Mouse (Mus musculus) E14TG2a.4 (cell line): ENCODE measurements around the gene Bcl2l1.

Experiments
- H3K27me3 ChIP-seq: 2 replicates; pipeline ENCODE4 v1.6.1; 2014; ENCODE audit warnings: low read length, control low read depth; ENCODE audit not compliant: insufficient read depth
- H3K36me3 ChIP-seq: 2 replicates; pipeline ENCODE4 v1.6.1; 2014; ENCODE audit warnings: low read length, control low read depth; ENCODE audit not compliant: insufficient read depth
- H3K4me1 ChIP-seq: replicated peaks from 2 replicates; pipeline ENCODE4 v1.6.1; 2014; ENCODE audit warnings: low read depth, low read length, control low read depth
- H3K4me3 ChIP-seq: replicated peaks from 2 replicates; pipeline ENCODE4 v1.5.1; 2014; ENCODE audit warnings: mild to moderate bottlenecking, low read length
- H3K9me3 ChIP-seq: 2 replicates; pipeline ENCODE4 v1.6.1; 2014; ENCODE audit warnings: low read length, control low read depth
- CTCF ChIP-seq: conservative IDR thresholded peaks from 2 replicates; pipeline ENCODE4 v1.5.1; 2014; ENCODE audit warnings: low read length
- NANOG ChIP-seq: IDR thresholded peaks from 2 replicates; pipeline ENCODE4 v1.6.1; 2014; ENCODE audit warnings: borderline replicate concordance, low read length, mixed read lengths
- POU5F1 ChIP-seq: IDR thresholded peaks from 2 replicates; pipeline ENCODE4 v1.6.1; 2014; ENCODE audit warnings: low read length, borderline replicate concordance

The Bcl2l1 gene

DNA sequence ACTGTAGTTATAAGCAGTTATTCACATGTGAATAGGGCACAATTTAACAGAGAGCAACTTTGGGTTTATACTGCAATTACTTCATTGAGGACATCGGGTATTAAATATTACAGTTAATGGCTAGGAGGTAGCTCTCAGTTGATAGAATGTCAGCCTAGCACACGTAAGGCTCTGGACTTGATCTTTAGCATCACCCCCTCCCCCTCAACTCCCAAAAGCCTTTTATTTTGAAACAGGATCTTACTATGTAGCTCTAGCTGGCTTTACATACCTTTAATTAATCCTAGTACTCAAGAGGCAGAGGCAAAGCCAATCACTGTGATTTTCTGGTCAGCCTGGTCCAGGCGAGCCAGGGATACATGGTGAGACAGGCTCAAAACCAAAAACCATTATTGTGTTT lies 54.4 kb downstream of the Bcl2l1 start:
- no peak overlapping the region for H3K4me3 ChIP-seq
- no peak for TF ChIP-seq CTCF
- no peak for TF ChIP-seq POU5F1
- TF ChIP-seq NANOG = no peak
- no peaks in the 10 kb centered on the region for H3K9me3 ChIP-seq
- H3K4me1 ChIP-seq = peaks cover 67% of the 10 kb centered on the region
- H3K36me3 ChIP-seq = peaks cover 27% of the 10 kb centered on the region
- H3K27me3 ChIP-seq = no peaks in the 10 kb centered on the region

DNA sequence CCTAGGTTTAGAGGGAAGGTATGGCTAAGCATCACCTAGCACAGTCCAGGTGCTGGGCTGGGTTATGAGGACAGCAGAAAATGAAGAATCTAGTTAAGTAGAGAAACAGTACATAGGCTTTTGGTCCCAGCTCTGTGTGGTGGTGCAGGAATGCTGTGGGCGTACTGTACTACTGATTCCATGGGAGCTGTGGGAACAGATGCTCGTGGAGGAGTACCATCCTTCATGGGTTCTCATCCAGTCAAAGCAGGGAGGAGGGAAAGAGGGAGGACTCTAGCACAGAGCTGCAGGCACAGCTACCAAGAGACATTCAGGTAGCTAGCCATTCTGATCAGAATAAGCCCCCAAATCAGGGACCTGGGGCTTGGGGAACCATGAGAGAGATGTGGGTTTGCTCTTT lies 55.1 kb downstream of the Bcl2l1 start:
- Histone ChIP-seq H3K4me3 (no peak overlapping the region), H3K4me1 (peaks cover 67% of the 10 kb centered on the region), H3K9me3 (no peaks in the 10 kb centered on the region), H3K27me3 (no peaks in the 10 kb centered on the region), H3K36me3 (peaks cover 20% of the 10 kb centered on the region)
- TF ChIP-seq NANOG (no peak), CTCF (no peak), POU5F1 (no peak)

DNA sequence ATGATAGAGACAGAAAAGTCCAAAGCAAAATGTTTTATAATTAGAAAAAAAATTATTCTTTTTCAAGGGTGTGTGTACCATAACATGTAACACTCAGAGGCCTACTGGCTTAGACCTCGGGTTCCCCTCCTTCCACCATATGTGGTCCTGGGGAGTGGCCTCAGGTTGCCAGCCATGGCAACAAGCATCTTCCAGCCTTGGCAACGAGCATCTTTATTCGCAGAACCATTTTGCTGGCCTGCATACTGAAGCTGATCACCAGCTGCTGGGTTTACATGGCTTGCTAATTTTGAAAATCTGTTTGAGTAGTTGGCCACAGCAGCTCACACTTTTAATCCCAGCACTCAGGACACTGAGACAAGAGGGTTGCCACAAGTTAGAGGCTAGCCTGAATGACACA lies 55.5 kb downstream of the Bcl2l1 start:
- no peaks in the 10 kb centered on the region for H3K9me3 ChIP-seq
- TF ChIP-seq CTCF = no peak
- TF ChIP-seq POU5F1 = no peak
- no peak for TF ChIP-seq NANOG
- H3K4me1 ChIP-seq = peaks cover 67% of the 10 kb centered on the region
- peaks cover 16% of the 10 kb centered on the region for H3K36me3 ChIP-seq
- no peak overlapping the region for H3K4me3 ChIP-seq
- H3K27me3 ChIP-seq = no peaks in the 10 kb centered on the region

DNA sequence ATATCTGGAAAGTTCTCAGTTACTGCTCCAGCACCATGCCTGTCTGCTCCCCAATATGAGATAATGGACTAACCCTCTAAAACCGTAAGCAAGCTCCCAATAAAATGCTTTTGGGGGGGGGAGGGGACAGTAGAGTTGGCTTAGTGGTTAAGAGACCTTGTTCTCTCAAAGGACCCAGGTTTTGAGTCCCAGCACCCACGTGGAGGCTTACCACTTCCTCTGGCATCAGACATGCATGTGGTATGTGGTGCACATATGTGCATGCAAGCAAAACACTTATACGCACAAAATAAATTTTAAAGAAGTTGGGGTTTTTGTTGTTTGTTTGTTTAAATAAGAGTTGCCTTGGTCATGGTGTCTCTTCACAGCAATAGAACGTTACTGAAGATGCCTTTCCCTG lies 56.2 kb downstream of the Bcl2l1 start:
- Histone ChIP-seq H3K4me1 (peaks cover 67% of the 10 kb centered on the region), H3K4me3 (no peak overlapping the region)
- no peak for TF ChIP-seq POU5F1
- TF ChIP-seq CTCF = no peak
- TF ChIP-seq NANOG = no peak

DNA sequence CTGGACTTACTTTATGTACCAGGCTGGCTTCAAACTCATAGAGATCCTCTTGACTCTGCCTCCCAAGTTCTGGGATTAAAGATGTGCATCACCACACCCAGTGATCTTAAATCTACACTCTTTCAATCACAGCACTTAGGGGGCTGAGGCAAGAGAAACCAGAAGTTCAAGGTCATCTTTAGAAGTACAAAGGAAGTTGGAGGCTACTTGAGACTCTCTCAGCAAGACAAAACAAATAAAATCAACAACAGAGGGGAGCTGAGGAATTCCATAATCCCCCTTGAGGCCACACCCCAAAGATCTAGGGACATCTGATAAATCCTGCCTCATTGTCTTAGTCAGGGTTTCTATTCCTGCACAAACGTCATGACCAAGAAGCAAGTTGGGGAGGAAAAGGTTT lies 59.3 kb downstream of the Bcl2l1 start:
- H3K4me3 ChIP-seq = no peak overlapping the region
- peaks cover 77% of the 10 kb centered on the region for H3K4me1 ChIP-seq
- TF ChIP-seq NANOG (peak; percentile 82), CTCF (no peak)
- no peaks in the 10 kb centered on the region for H3K27me3 ChIP-seq
- H3K9me3 ChIP-seq = no peaks in the 10 kb centered on the region
- H3K36me3 ChIP-seq = no peaks in the 10 kb centered on the region

More for the DNA sequence above, 56.2 kb downstream of the Bcl2l1 start:
- H3K27me3 ChIP-seq = no peaks in the 10 kb centered on the region
- no peaks in the 10 kb centered on the region for H3K9me3 ChIP-seq
- H3K36me3 ChIP-seq = peaks cover 9% of the 10 kb centered on the region

DNA sequence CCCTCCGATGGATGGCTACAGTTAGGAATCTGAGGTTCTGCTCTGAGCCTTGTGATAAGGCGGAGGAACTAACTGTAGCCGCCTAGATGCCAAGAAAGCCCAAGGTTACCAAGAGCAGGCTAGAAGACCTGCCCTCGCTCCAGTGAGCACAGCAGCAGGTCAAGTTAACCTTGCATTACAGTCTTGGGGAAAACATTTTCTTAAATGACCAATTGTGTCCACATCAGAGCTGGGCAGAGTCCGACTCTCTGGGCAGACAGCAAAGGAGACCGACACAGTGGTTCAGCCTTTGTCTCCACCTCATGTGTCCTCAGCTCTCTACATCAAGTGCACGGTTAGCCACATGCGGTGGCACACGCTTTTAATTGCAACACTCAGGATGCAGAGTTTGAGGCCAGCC lies 60.0 kb downstream of the Bcl2l1 start:
- no peaks in the 10 kb centered on the region for H3K27me3 ChIP-seq
- no peaks in the 10 kb centered on the region for H3K9me3 ChIP-seq
- H3K4me1 ChIP-seq = peaks cover 78% of the 10 kb centered on the region
- H3K36me3 ChIP-seq = no peaks in the 10 kb centered on the region
- H3K4me3 ChIP-seq = no peak overlapping the region
- TF ChIP-seq CTCF (no peak), NANOG (no peak), POU5F1 (no peak)

DNA sequence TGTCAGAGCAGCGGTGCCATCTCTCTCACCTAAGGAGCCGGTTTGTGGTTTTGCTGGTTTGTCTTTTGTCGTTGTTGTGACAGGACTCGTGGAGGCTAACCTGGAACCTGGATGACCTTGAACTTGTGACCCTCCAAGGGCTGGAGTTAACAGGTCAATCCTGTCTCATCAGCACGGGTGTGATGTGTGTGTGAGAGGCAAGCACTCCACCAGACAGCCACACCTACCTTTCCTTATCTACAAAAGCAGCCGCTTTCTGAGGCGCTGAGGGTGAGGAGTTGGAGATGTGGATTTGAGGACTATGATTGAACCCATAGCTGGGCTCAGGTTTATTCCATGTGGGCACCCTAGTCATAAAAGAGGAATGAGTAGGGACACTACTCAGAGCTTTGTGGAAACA lies 61.9 kb downstream of the Bcl2l1 start:
- no peak for TF ChIP-seq CTCF
- TF ChIP-seq NANOG = peak; percentile 51; the same call in 1 of the 2 replicates
- H3K9me3 ChIP-seq = no peaks in the 10 kb centered on the region
- H3K4me1 ChIP-seq = peaks cover 86% of the 10 kb centered on the region
- H3K4me3 ChIP-seq = no peak overlapping the region
- no peaks in the 10 kb centered on the region for H3K27me3 ChIP-seq
- H3K36me3 ChIP-seq = no peaks in the 10 kb centered on the region

DNA sequence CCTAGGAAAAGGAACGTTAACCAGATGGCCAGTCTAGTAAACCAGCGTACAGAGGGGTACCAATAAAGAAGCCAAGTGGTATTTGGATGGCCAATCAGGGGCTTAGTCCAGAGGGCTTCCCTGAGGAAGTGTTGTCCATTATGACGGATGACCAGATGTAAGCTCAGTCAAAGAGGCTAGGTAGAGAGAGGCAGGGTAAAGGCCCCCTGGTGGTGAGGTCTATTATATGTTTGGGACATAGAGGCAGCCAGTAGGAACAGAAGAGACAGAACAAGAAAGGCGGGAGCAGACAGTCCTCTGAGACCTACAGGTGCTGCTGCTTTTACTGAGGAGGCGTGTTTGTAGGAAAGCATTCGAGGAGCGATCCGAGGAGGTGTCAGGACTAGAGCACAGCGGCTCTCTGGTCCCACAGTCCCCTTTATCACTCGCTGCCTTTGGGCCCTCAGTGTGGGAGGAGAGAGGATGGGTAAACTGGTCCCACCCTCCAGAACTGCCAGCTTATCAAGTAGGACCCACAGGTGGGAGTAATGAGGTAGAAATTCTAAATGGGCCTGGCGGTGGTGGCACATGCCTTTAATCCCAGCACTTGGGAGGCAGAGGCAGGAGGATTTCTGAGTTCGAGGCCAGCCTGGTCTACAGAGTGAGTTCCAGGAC lies 63.8 kb downstream of the Bcl2l1 start:
- Histone ChIP-seq H3K27me3 (no peaks in the 10 kb centered on the region), H3K36me3 (no peaks in the 10 kb centered on the region), H3K4me3 (no peak overlapping the region), H3K4me1 (peaks cover 89% of the 10 kb centered on the region), H3K9me3 (no peaks in the 10 kb centered on the region)
- TF ChIP-seq CTCF (peak; percentile 68), NANOG (no peak), POU5F1 (no peak)
